Mouse (Mus musculus): Measurements from ENCODE around the gene Sost.

Sost gene

GRCm38 (mm10) chr11:101983431-101983921 lies 16.7 kb upstream of the Sost start:
- WGBS = 39% methylated on average over 10 of the region's 10 CpGs

DNA sequence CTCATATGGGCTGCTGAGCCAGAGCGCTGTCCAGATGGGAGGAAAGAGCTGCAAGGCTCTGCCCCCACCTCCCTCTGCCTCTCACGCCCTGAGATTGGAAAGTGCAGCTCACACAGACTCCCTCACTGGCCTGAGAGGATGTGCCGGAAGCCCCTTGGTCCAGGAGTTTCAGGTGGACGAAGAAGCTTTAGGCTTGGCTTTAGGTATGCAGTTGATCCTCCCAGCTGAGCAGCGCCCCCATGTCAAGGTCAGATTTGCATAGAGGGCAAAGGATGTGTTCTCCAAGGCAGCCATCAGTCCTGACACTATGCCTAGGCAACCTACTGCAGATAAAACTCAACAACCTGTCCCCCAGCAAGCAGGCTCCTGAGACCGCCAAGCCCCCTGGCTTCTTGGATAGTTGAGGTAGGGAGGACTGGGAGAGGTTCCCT lies 16.2 kb upstream of the Sost start:
- WGBS = 46% methylated on average over 6 of the region's 6 CpGs

GRCm38 (mm10) chr11:101981850-101982249 lies 15.0 kb upstream of the Sost start:
- WGBS = 52% methylated on average over 12 of the region's 12 CpGs

DNA sequence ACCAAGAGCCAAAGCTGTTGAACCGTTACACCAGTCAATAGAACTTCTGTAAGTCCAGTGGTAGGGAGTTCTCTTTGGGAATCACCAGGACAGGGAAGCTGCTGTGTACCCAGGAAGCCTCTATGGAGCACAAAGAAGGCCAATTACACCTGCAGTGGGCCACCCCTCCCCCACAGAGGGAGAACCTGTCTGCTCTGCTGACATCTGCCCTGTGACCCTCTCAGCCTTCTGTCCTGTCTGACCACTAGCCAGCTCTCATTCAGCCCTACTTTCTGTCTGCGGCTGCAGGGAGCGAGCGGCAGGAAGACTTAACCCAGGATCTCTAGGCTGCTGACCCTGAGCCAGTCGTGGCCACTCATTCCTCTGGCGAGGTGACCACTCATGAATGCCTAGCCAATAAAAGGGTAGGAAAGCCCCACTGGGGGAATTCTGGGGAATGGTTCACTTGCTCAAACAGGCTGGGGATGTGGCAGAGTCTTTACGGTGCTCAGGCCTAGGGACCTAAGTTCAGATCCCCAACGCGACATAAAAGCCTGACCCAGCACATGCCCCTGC lies 13.9 kb upstream of the Sost start:
- WGBS = 82% methylated on average over 9 of the region's 9 CpGs

DNA sequence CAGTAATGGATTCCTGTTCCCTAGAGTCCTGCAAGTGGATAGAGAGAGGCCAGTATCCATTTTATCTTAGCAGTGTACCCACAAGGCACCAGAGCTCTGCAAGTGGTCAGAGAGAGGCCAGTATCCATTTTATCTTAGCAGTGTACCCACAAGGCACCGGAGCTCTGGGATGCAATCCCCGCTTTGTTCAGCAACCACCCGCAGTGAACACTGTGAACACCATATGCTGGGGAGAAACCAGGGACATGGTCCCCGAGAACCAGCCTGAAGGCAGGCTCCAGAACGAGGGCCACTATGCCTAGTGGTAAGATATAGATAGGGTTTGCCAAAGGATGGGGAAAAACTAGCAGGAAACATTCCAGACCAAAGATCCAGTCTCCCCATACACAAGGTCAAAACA lies 12.3 kb upstream of the Sost start:
- 66% methylated on average over 5 of the region's 5 CpGs for WGBS

DNA sequence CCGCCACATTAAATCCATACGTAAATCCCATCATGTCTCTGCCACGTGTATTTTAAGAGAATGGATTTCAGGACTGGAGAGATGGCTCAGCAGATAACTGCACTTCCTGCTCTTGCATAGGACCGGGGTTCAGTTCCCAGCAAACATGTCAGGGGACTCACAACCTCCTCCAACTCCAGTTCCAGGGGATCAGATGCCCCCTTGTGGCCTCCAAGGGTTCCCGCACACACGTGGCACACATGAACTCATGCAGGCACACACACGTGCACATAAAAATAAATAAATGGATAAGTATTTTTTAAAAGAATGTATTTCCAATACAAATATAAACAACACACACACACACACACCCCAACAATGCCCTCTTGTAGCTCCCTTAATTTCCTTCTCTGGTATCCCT lies 10.1 kb upstream of the Sost start:
- 94% methylated on average over 7 of the region's 7 CpGs for WGBS

DNA sequence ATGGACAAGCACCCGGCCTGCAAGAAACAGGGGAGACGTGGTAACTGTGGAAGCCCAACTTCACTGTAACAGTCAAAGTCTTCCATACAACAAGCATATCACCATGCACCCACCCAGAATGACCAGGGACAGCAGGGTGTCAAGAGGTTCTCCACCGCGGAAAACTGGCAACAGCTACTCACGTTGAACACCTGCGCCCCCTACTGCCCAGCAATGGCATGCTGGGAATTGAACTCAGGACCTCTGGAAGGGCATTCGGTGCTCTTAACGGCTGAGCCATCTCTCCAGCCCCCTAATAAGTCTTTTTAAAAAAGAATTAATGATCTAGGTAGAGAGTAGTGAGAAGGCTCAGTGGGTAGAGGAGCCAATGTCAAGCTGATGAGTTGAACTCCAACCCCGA lies 8.1 kb upstream of the Sost start:
- WGBS = 59% methylated on average over 9 of the region's 9 CpGs

DNA sequence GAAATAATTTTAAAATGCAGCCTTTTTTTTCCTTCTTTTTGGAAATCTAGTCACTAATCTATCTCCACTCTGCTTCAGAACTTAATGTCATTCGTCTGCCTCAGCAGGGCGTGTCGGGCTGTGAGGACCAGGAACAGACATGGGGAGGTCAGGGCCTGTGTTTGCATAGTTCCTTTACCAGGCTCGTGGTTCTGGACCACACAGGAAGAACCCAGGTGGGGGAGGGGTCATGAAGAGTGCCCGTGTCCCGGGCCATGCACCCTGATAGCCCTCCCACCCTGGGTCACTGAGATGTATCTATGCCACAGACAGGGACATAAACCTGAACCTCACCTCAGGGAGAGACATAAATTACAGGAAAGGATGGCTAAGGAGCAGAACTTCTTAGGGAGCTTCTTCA lies 7.4 kb upstream of the Sost start:
- 70% methylated on average over 6 of the region's 6 CpGs for WGBS

DNA sequence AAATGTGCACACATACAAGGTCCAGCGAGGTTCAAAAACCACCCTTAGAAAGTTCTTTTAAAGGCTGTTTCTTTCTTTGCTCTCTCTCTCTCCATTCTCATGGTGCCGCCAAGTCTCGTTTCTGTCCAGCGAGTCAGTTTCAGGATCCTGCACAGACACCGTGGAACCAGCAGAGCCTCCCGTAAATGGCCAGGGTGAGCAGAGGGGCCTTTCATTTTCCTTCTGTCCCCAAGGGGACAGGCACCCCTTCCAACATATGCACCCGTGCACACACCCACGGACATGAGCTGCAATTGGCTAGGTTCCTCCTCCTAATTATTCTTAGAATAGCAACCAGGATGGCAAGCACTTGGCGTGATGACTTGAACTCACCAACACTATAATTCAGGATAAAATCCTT lies 6.7 kb upstream of the Sost start:
- WGBS = 61% methylated on average over 9 of the region's 9 CpGs

DNA sequence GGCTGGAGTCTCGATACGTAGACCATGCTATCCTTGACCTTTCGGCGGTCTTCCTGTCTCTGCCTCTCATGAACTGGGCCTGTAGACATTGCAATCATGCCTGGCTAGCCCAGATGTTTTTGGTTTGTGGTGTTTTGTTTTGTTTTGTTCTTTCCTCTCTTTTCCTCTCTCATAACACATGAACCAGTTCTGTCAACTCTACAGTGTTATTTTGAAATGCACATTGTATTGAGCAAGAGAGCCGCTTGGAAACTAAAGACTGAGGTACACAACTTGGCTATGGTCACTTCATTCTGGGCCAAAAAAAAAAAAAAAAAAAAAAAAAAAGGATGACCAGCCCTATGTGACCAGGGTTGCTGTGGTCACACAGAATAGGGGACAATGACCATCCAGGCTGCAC lies 5.8 kb upstream of the Sost start:
- WGBS = 87% methylated on average over 5 of the region's 5 CpGs

- 59% methylated on average over 3 of the region's 3 CpGs for WGBS
Measured at GRCm38 (mm10) chr11:101972097-101972496, 5.3 kb upstream of the Sost start.

DNA sequence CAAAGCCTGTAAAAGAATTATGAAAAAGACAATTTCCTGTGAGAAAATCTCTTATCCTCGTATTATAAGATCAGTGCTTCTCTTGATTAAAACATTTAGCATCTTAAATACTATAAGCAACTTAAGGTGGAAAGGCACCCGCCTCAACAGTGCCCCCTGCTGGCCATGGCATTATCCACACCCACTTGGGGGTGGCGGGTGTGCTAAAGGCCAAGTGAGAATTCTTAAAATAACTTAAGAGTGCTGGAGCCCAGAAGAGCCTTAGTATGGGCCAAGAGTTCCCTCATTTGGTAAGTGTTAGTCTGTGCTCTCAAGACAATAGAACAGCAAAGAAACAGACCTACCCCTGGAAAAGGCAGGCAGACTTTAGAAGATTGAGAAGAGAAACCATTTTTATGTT lies 4.6 kb upstream of the Sost start:
- WGBS = 41% methylated on average over 3 of the region's 3 CpGs

- whole genome bisulfite sequencing = 80% methylated on average over 13 of the region's 13 CpGs
Measured at GRCm38 (mm10) chr11:101969835-101970234, 3.0 kb upstream of the Sost start.

DNA sequence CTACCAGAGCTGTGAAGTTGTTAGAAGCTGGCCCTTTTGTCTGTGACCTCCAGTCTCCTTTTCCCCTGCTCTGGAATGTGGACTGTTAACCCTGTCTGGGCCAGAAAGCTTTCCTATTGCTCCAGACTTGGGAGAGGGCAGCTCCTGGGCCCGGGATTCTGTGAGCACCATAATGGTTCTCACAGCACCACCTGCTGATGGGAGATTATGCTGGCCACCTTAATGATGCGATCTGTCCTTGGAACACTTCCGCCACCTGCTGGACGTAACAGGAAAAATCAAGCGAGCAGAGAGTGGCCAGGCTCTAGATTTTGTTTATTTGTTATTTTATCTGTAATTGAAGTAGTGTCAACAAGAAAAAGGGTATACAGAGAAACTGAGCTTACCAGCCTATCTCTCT lies 2.0 kb upstream of the Sost start:
- under 1% methylated on average over 5 of the region's 5 CpGs for WGBS

- WGBS = 44% methylated on average over 7 of the region's 7 CpGs
Measured at GRCm38 (mm10) chr11:101968311-101968710, 1.5 kb upstream of the Sost start.

DNA sequence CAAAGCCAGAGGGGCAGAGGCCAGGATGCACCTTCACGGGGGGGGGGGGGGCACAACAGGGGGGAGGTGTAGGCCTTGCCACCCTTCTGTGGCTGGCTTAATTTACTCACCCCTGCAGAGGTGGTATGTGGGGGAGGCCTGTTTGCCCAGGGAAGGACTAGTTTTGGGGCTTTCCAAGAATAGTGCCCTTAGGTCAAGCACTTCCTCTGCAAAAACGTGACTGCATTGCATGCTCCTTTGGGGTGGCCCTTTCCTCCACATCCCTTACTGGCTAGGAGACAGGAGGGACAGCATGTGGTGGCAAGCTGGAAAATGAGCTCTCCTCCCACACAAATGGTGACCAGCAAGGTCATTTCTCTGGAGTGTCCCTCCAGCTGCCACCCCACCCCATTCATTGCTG lies 1.3 kb downstream of the Sost start:
- WGBS = 31% methylated on average over 2 of the region's 2 CpGs

DNA sequence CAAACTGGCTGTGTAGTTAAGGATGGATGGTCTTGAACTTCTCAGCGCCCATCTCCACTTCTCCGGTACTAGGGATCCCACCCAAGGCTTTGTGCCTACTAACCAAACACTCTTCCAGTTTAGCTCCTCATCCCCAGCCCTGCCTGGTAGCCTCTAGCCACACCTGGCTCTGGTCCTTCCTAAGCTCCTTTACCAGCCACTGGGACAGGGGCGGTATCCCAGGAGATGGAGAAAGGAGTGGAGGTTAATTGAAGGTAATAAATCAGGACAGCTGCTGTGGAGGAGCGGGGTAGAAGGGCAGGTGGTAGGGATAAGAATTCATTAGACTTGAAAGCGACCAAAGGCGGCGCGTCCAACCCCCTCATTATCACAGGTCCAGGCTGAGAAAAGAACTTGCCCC lies 2.2 kb downstream of the Sost start:
- 41% methylated on average over 8 of the region's 8 CpGs for WGBS

GRCm38 (mm10) chr11:101963473-101964291 lies 3.1 kb downstream of the Sost start:
- under 1% methylated on average over 78 of the region's 78 CpGs for WGBS

DNA sequence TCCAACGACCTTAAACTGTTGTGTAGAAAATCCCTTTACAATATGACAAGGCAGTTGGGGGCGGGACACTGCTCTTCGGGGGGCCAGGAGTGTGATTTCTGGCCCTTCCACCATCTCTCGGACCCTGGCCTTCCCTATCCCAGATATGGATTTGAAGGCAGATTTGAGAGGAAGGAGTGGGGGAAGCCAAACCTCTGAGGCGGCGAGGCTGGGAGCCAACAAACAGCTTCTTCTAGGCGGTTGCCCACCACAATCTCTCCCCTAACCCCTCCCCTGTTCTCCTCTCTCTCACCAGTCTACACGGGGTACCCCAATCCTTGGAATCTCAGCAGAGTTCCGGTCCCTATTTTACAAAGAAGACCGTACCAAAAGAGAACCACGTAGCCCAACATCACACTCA lies 3.8 kb downstream of the Sost start:
- WGBS = 8% methylated on average over 11 of the region's 11 CpGs

DNA sequence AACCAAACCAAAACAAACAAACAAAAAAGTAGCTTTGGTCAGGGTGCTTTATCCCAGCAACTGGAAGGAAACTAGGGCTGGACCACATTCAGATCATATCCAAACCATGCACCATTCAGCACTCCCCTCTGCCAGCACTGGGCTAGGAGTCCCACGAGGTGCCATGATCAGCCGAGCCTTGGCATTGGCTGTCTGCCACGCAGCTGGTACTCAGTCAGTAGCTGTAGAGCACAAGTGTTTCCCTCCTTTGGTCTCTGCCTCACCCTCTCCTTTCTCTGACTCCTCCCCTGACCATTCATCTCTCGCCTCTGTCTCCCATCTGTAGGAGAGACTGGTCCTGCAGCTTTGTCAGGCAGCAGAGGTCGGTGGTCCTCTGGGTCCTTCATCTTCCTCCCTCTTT lies 9.3 kb downstream of the Sost start:
- WGBS = 48% methylated on average over 5 of the region's 5 CpGs

- WGBS = 74% methylated on average over 4 of the region's 4 CpGs
Measured at GRCm38 (mm10) chr11:101953441-101953840, 13.4 kb downstream of the Sost start.

DNA sequence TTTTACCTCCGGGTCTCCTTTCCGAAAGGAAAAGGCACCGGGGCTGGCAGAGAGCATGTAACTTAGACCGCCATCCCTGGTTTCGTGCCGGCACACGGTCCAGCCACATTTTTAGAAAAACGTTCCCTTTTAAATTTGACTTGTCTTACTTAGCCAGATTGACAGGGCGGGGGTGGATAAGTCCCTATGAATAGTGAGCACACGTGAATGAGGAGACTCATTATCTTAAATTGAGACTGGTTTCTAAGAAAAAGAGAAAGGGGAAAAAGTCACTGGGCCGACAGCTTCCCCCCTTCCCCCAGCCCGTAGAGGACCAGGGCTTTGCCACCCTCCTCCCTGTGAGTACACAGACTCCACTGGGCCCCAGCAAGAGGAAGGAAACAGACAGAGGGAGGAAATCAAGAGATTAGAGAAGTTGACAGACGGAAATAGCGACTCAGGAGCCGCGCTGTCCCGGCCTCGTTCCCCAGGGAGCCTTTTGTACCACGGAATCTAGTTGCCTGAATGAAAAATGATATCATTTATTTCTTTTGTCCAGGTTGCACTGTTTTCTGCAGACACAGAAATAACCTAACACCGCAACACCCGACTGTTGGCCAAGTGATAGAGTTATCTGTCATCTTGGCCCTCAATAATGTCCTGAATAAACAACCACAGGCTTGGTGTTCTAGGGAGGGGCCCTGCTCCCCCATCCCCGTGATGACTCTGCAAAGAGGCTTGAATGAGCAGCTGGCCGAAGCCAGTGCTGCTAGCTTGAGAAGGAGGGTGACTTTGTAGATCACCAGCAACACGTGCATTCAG lies 14.1 kb downstream of the Sost start:
- WGBS = 27% methylated on average over 24 of the region's 24 CpGs

- 67% methylated on average over 5 of the region's 5 CpGs for WGBS
Measured at GRCm38 (mm10) chr11:101950021-101950420, 16.8 kb downstream of the Sost start.
